Mouse (Mus musculus): ENCODE measurements around the gene Psmd7. TPM values are rescaled to one million over a fixed set of nuclear protein-coding genes. Genes with fewer than 3 reads are reported as not detected.

Gene Psmd7
- polyA plus RNA-seq, 1 experiment from 2014 or later = 395 TPM

DNA sequence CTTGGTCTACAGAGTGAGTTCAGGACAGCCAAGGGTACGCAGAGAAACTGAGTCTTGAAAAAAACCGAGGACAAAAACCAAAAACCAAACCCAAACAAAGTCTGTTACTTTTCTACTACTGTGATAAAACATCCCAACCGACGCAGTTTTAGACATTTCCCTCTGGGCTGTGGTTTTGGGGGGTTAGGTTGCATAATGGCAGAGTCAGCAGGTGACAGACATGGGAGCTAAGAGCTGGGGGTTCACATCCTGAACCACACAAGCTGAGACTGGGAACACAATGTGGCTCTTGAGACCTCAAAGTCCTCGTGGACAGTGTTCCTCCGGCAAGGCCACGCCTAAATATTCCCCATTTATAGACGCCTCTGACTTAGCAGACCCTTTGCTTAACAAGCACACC, 10.1 kb downstream of the Psmd7 start:
- Histone ChIP-seq H3K9ac (replicated peaks) (no peak overlapping the region), H3K36me3 (peaks cover 56% of the 10 kb centered on the region), H3K4me1 (replicated peaks) (no peaks in the 10 kb centered on the region; the same call in 1 of the 2 replicates), H3K4me2 (no peak overlapping the region), H3K27ac (no peak overlapping the region), H3K9me3 (no peaks in the 10 kb centered on the region), H3K27me3 (no peaks in the 10 kb centered on the region), H3K4me3 (replicated peaks) (no peak overlapping the region)
- no peak for ATAC-seq (ENCODE audit: insufficient number of reproducible peaks, insufficient read depth, low FRiP score, low TSS enrichment, low read depth)
- 88% methylated on average over 8 of the region's 8 CpGs for WGBS

DNA sequence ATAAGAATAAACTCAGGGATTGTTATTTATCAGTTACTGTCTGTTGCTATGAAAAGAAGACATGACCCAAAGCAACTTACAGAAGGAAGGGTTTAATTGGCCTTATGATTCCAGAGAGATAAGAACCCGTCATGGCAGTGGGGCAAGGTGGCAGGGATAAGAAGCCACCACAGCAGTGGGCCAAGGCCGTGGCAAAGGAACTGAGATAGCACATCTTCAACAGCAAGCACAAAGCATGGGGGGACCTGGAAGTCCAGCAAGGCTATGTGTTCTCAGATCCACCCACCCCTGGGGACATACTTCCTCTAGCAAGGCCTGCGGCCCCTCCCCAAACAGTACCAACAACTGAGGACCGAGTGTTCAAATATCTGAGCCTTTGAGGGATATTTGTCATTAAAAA, 10.6 kb downstream of the Psmd7 start:
- H3K27ac ChIP-seq = peak overlapping the region; percentile 59
- 90% methylated on average over 4 of the region's 4 CpGs for WGBS
- no peak overlapping the region for H3K9ac ChIP-seq (replicated peaks)

DNA sequence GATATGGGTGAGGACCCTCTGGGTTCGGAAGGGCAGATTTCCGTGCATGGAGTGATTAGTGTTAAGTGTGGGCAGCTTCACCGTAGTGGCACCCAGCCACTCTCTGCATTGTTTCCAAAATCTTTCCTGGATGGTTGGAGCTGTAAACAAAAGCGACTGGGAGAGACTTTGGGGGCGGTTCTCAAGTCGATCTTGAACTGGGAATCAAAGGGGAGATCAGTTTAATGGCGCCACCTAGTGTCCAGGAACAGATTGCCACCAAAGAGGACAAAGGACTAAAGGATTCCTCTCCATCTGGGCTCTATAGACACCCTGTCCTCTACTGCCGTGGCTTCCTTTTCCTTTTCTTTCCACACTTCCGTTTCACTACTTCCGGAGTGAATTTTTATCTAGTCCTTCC, 11.6 kb downstream of the Psmd7 start:
- Histone ChIP-seq H3K4me2 (peak overlapping the region; percentile 39; the same call in 1 of the 2 replicates), H3K9me3 (no peaks in the 10 kb centered on the region), H3K27me3 (no peaks in the 10 kb centered on the region), H3K9ac (replicated peaks) (no peak overlapping the region), H3K4me3 (replicated peaks) (no peak overlapping the region), H3K36me3 (peaks cover 41% of the 10 kb centered on the region), H3K27ac (peak overlapping the region; percentile 59; the same call in 1 of the 2 replicates), H3K4me1 (replicated peaks) (no peaks in the 10 kb centered on the region; the same call in 1 of the 2 replicates)
- peak; percentile 56; the same call in 1 of the 2 replicates for ATAC-seq (ENCODE audit: insufficient number of reproducible peaks, insufficient read depth, low FRiP score, low TSS enrichment, low read depth)
- WGBS = 13% methylated on average over 10 of the region's 10 CpGs

More for the DNA sequence above, 10.6 kb downstream of the Psmd7 start:
- H3K36me3 ChIP-seq = peaks cover 51% of the 10 kb centered on the region
- H3K9me3 ChIP-seq = no peaks in the 10 kb centered on the region
- H3K27me3 ChIP-seq = no peaks in the 10 kb centered on the region
- H3K4me3 ChIP-seq (replicated peaks) = no peak overlapping the region
- ATAC-seq (ENCODE audit: insufficient number of reproducible peaks, insufficient read depth, low FRiP score, low TSS enrichment, low read depth) = no peak
- no peaks in the 10 kb centered on the region; the same call in 1 of the 2 replicates for H3K4me1 ChIP-seq (replicated peaks)
- H3K4me2 ChIP-seq = no peak overlapping the region

DNA sequence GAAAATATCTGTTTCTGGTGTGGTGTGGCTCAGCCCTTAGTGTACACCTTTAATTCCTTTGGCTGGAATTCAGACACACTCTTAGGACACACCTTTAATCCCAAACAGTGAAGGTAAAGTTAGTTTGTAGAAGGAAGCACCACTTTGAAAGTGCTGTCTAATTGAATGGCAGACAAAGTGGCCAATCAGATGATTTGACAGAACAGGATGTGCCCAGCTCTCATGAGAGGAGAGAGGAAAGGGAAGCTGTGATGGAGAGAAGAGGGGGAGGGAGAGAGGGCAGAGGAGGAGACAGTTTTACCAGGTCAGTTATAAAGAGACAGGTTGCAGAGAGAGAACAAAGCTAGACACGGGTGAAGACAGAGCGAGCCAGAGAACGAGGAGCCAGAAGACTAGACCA, 13.5 kb downstream of the Psmd7 start:
- ATAC-seq (ENCODE audit: insufficient number of reproducible peaks, insufficient read depth, low FRiP score, low TSS enrichment, low read depth) = no peak
- 88% methylated on average over 3 of the region's 3 CpGs for WGBS
- no peaks in the 10 kb centered on the region; the same call in 1 of the 2 replicates for H3K4me1 ChIP-seq (replicated peaks)
- no peak overlapping the region for H3K4me2 ChIP-seq
- no peak overlapping the region for H3K9ac ChIP-seq (replicated peaks)
- no peak overlapping the region for H3K27ac ChIP-seq
- no peak overlapping the region for H3K4me3 ChIP-seq (replicated peaks)
- H3K9me3 ChIP-seq = no peaks in the 10 kb centered on the region
- H3K36me3 ChIP-seq = peaks cover 22% of the 10 kb centered on the region
- H3K27me3 ChIP-seq = no peaks in the 10 kb centered on the region

DNA sequence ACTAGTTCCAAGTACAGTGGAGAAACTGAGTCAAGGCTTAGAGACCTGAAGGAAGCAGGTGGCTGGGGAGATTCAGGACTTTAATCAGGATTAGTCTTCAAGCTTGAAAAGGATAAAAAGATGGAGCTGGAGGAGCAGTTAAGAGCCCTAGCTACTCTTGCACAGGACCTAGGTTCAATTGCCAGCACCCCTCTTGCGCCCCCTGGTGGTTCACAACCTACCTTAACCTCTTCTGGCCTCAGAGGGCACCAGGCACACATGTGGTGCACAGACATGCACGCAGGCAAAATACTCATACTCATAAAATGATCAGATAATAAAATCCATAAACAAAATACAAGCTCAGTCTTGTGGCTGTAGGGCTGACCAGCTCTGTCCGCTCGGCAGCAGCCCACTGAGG, 15.8 kb downstream of the Psmd7 start:
- H3K27ac ChIP-seq = no peak overlapping the region
- H3K9me3 ChIP-seq = no peaks in the 10 kb centered on the region
- 39% methylated on average over 4 of the region's 4 CpGs for WGBS
- H3K4me2 ChIP-seq = no peak overlapping the region
- H3K9ac ChIP-seq (replicated peaks) = no peak overlapping the region
- no peaks in the 10 kb centered on the region for H3K27me3 ChIP-seq
- 0 out of 2 replicates have a peak, but pooled peaks have one; percentile 44 for ATAC-seq (ENCODE audit: insufficient number of reproducible peaks, insufficient read depth, low FRiP score, low TSS enrichment, low read depth)
- H3K36me3 ChIP-seq = no peaks in the 10 kb centered on the region
- no peaks in the 10 kb centered on the region; the same call in 1 of the 2 replicates for H3K4me1 ChIP-seq (replicated peaks)
- H3K4me3 ChIP-seq (replicated peaks) = no peak overlapping the region

DNA sequence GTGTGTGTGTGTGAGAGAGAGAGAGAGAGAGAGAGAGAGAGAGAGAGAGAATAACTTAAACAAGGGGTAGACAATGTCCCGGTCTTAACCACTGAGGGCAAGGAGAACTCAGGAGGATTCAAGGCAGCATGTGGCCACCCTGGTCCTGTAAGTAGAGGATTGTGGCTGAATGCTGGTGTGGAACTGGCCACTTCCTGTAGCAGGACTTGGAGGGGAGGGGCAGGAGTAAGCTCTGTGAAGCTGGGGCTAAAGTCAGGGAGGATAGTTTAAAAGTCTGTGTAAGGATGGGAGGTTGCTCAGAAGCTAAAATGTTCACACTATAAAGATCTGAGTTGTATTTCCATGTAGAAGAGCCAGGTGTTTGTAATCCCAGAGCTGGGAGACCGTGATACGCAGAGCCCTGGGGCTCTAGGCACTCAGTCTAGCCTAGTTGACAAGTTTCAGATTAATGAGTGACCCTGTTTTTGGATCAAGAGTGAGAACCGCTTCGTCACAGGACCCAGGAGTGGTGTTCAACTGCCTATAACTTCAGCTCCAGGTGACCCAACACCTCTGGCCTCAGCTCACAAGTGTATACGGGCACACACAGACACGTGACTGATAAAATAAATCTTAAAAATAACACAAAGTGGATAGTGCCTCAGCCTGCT, 16.7 kb downstream of the Psmd7 start:
- WGBS = 82% methylated on average over 7 of the region's 7 CpGs
- H3K9me3 ChIP-seq = no peaks in the 10 kb centered on the region

DNA sequence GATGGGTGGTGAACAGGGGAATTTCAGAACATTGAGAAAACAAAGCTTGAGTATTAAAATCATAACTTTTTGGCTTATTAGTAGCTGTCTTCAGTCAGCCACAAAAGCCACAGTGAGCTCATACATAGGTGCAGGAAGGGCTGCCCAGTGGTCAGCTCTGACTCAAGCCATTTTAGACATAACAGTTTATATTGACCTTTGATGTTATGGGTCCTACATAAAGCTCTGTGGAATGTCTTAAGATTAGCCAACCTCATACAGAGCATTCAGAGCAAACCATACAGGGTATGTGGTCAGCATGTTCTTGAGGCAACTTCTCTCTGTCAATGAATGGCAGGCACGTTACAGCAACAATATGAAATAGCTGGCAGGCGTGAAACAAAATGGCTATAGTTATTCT, 17.2 kb downstream of the Psmd7 start:
- Histone ChIP-seq H3K4me3 (replicated peaks) (no peak overlapping the region), H3K4me2 (no peak overlapping the region), H3K9ac (replicated peaks) (no peak overlapping the region), H3K27ac (no peak overlapping the region), H3K4me1 (replicated peaks) (no peaks in the 10 kb centered on the region), H3K27me3 (no peaks in the 10 kb centered on the region), H3K9me3 (no peaks in the 10 kb centered on the region), H3K36me3 (no peaks in the 10 kb centered on the region)
- WGBS = 90% methylated on average over 2 of the region's 2 CpGs
- no peak for ATAC-seq (ENCODE audit: insufficient number of reproducible peaks, insufficient read depth, low FRiP score, low TSS enrichment, low read depth)

More for the DNA sequence above, 16.7 kb downstream of the Psmd7 start:
- Histone ChIP-seq H3K36me3 (no peaks in the 10 kb centered on the region), H3K9ac (replicated peaks) (no peak overlapping the region), H3K4me1 (replicated peaks) (no peaks in the 10 kb centered on the region; the same call in 1 of the 2 replicates), H3K27ac (no peak overlapping the region), H3K27me3 (no peaks in the 10 kb centered on the region), H3K4me3 (replicated peaks) (no peak overlapping the region), H3K4me2 (no peak overlapping the region)
- no peak for ATAC-seq (ENCODE audit: insufficient number of reproducible peaks, insufficient read depth, low FRiP score, low TSS enrichment, low read depth)

DNA sequence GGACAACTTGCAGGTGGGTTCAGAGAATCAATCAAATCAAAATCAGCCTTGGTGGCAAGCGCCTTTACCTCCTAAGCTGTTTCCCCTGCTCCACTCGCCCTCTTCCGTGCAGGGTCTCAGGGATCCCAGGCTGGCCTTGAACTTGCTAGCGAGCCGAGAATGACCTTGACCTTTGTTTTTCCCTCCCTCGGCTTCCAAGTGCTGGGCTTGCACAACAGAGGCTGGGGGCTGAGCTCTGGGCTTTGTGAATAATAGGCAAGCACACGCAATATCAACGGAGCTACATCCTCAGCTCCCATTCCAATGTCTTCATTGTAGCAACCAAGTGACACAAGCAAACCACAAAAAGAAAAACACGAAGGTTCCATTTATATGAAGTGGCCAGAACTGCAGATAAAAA, 26.1 kb downstream of the Psmd7 start:
- Histone ChIP-seq H3K9ac (replicated peaks) (no peak overlapping the region), H3K27ac (no peak overlapping the region), H3K36me3 (peaks cover 15% of the 10 kb centered on the region), H3K4me2 (no peak overlapping the region), H3K9me3 (no peaks in the 10 kb centered on the region), H3K4me3 (replicated peaks) (no peak overlapping the region), H3K4me1 (replicated peaks) (peaks cover 19% of the 10 kb centered on the region), H3K27me3 (no peaks in the 10 kb centered on the region)
- 72% methylated on average over 9 of the region's 9 CpGs for WGBS
- no peak for ATAC-seq (ENCODE audit: insufficient number of reproducible peaks, insufficient read depth, low FRiP score, low TSS enrichment, low read depth)

DNA sequence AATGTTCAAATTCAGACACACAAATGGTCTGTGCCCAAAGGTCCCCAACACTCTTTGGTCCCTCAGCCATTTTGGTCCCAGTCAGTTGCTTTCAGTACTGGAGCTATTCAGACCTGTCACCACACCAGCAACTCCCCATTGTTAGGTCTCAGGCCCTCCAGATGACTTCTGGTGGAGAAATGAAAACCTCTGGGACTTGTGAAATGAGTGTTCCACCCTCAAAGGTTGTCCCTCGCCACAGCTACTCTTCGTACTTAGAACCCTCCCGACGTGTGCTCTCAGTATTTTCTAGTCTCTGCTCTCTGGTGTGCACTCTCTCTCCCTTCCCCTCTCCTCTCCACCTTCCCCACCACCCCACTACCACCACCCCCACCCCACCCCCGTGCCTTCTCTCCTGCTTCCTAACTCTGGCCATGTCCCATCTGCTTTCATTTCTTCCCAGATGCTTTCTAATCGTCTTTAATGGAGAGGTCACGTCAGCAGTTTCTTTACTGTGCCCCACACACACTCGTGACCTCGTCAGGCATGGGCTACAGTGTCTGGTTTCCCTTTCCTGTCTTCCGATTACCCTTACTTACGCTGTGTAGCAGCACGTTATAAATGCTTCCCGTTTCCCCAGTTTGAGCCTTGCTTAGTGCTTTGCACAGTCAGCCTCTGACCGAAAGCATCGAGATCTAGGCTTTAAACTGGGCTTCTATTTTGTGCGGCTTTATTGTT, 27.3 kb downstream of the Psmd7 start:
- Histone ChIP-seq H3K36me3 (peaks cover 27% of the 10 kb centered on the region), H3K4me1 (replicated peaks) (peaks cover 19% of the 10 kb centered on the region), H3K9me3 (no peaks in the 10 kb centered on the region), H3K9ac (replicated peaks) (no peak overlapping the region), H3K27ac (peak overlapping the region; percentile 76), H3K4me3 (replicated peaks) (peak overlapping the region; percentile 12; the same call in 1 of the 2 replicates), H3K4me2 (peak overlapping the region; percentile 43), H3K27me3 (no peaks in the 10 kb centered on the region)
- WGBS = 30% methylated on average over 16 of the region's 16 CpGs
- ATAC-seq (ENCODE audit: insufficient number of reproducible peaks, insufficient read depth, low FRiP score, low TSS enrichment, low read depth) = peak; percentile 24; the same call in 1 of the 2 replicates

DNA sequence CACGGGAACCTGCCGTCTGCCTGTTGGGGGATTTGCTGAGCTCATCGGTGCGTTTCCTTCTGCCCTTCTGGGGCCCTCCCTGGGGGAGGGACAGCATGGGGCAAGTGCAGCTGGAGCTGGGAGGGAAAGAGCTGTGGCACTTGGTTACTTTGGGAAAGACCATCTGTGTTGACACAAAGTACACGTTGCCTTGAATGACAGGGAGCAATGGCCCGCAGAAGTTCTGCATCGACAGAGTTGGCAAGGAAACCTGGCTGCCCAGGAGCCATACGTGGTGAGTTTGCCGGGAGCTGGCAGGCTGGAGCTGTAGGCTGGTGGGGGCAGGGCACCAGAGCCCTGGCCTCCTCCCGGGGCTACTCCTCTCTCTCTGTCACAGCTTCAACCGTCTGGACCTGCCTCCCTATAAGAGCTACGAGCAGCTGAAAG, 31.7 kb downstream of the Psmd7 start:
- WGBS = 59% methylated on average over 12 of the region's 12 CpGs
- no peaks in the 10 kb centered on the region for H3K27me3 ChIP-seq
- peak overlapping the region; percentile 73 for H3K27ac ChIP-seq

DNA sequence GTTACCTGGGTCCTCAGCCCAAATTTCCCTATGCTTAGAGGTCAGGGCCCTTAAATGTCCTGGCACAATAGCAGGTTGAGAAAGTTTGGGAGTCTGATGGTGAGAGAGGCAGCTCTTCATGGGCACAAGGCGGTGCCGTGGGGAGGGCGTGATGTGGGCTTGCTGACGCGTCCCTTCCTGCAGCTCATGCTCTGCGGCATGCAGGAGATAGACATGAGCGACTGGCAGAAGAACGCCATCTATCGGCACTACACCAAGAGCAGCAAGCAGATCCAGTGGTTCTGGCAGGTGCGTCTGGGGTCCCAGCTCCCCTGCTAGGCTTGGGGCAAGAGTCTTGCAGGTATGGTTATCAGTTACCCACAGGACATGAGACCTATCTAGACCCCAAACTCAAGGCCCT, 33.0 kb downstream of the Psmd7 start:
- peaks cover 81% of the 10 kb centered on the region for H3K36me3 ChIP-seq
- H3K4me1 ChIP-seq (replicated peaks) = no peaks in the 10 kb centered on the region; the same call in 1 of the 2 replicates
- WGBS = 92% methylated on average over 10 of the region's 10 CpGs
- H3K4me2 ChIP-seq = peak overlapping the region; percentile 30
- H3K9me3 ChIP-seq = no peaks in the 10 kb centered on the region
- peak overlapping the region; percentile 73 for H3K27ac ChIP-seq
- H3K4me3 ChIP-seq (replicated peaks) = 0 out of 2 replicates have a peak overlapping the region, but pooled peaks have one; percentile 7
- H3K9ac ChIP-seq (replicated peaks) = peak overlapping the region; percentile 28; the same call in 1 of the 2 replicates
- no peaks in the 10 kb centered on the region for H3K27me3 ChIP-seq
- no peak for ATAC-seq (ENCODE audit: insufficient number of reproducible peaks, insufficient read depth, low FRiP score, low TSS enrichment, low read depth)

More for the DNA sequence above, 31.7 kb downstream of the Psmd7 start:
- peak overlapping the region; percentile 9; the same call in 1 of the 2 replicates for H3K4me2 ChIP-seq
- ATAC-seq (ENCODE audit: insufficient number of reproducible peaks, insufficient read depth, low FRiP score, low TSS enrichment, low read depth) = no peak
- H3K4me1 ChIP-seq (replicated peaks) = peaks cover 13% of the 10 kb centered on the region
- peaks cover 68% of the 10 kb centered on the region for H3K36me3 ChIP-seq
- H3K4me3 ChIP-seq (replicated peaks) = no peak overlapping the region
- H3K9ac ChIP-seq (replicated peaks) = 0 out of 2 replicates have a peak overlapping the region, but pooled peaks have one; percentile 31
- no peaks in the 10 kb centered on the region for H3K9me3 ChIP-seq

Data from limb, embryonic 12.5 days (tissue).